Mouse (Mus musculus): ENCODE measurements at regions not wholly inside any gene's neighbourhood (a gene's known extent, or its start where the extent isn't known, plus 50 kb on each side); places are given as distances from the start of the nearest gene placed in this dataset.

DNA sequence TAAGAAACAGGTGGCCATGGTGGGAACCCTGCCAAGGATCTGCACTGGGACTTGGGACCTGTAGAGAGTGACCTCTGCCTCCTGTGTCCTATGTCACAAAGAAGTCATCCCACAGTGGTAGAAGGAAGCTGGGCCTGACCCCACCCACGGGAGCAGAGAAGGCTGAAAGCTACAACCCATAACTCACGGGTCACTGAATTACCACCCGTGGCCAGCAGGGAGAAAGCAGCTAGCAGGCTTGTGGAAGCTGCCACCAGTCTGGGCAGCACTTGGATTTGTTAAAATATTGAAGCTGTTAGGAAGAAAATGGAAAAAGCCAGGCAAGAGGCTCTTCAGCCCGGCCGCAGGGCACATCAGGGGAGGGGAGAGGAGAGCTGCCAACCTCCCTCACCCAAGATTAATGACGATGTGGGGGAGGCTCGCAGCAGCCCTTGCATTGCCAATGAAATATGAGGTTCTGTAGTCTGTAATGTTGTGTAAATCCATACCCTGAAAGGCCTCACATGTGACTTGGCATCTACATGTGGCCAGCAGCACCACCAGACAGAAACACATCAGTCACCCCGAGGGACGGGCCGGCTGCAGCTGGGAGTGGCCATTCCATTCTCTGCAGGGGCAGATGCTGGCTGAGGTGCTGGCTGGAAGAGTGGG, 94.5 kb downstream of the Olfm1 start:
- in situ Hi-C loops (cut with MboI, MseI) = no loop called here

DNA sequence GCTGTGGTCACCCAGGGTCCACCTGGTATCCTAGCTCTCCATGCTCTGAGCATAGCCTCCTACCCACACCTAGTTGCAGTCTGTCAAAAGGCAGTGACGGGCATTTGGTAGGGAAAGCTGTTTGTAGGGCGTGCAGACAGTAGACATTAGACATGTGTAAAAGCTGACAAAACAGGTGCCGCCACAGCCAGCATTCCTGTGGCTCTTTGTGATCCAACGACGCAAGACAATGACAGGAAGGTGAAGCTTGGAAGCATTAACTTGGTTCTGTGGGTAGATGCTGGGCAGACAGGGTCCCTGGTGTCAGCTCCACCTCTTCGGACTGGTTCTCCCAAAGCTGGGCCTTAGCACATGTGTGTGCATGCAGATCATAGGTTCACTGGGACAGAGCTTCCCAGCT, 96.5 kb downstream of the Olfm1 start:
- in situ Hi-C loops (cut with MboI, MseI) = no loop called here

DNA sequence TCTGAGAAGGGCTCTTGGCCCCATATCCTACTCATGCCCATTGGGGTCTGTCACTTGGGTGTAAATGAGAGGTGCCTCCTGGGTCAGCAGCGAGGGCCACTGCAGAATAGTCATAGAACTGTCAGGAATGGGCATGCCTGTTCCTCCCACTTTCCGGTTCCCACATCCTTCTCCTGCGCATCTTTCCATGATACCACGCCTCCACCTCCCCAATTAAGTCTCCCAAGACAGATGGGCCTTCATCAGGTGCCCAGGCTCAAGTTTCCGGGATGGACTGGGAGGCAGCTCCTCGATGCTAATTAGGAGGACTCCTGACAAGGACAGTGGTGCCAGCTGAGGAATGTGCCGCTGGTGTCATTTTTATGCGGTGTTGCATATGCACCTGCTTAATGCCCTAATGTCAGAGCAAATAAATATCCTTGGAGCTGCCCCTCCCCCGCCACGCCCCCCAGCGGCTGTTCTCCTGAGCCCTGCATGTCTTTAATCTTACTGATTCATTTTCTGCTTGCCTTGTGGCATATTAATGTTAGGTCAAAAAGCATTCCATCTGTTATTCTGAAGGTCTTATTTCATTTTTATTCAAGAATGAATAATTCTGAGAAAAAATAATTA, 97.2 kb downstream of the Olfm1 start:
- in situ Hi-C loops (cut with MboI, MseI) = no loop called here

DNA sequence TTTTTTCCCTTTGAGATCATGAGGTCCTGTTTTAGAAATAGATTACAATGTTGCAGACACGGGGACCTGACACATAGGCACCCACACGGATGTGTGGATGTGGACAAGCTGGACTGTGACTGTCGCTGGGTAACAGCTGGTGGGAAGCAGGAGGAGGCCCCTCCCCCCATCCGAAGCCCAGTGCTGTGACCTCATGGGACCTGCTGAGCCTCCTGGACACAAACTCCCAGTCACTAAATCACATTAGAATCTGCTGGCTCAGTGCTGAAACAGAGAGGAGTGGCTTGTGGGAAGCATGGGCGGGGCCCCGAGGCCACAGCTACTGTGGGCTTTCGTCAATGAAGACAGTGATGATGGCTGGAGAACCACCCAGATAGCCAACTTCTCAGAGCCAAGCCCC, 101.7 kb downstream of the Olfm1 start:
- in situ Hi-C loops (cut with MboI, MseI) = no loop called here

DNA sequence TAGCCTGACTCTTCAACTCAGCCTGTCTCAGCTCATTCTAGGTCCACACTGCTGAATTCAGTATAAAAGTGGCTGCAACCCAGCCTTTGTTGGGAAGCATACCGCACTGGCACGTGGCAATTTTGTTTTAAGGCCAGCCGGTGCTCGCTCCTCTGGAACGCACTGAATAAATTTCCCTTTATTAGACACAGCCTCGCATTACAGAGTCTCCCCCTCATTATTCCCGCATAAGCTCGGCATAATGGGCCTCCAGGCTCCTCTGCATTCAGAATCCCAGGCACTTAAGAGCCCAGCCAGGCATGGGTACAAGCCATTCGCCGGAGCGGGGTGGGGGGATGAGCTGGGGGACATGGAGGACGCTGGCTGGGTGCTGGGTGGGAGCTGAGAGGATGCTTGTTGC, 103.4 kb downstream of the Olfm1 start:
- in situ Hi-C loops (cut with MboI, MseI) = no loop called here

DNA sequence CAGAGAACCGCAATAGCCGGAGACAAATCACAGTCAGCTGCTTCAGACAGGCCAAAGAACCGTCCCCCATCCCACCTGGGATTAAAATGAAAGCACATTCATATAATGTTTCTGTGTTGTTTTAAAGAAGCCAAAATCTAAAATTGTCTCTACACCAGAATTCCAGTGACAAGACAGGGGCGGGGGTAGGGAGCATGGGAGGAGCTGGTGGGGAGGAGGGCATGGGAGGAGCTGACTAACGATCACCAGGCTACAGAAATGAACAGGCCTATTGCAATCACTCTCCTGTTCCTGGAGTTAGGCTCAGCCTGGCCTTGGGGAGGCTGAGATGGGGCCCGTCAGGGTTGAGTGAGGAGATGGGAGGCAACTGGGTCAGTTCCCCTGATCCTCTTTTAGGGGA, 105.9 kb downstream of the Olfm1 start:
- in situ Hi-C loops (cut with MboI, MseI) = no loop called here

DNA sequence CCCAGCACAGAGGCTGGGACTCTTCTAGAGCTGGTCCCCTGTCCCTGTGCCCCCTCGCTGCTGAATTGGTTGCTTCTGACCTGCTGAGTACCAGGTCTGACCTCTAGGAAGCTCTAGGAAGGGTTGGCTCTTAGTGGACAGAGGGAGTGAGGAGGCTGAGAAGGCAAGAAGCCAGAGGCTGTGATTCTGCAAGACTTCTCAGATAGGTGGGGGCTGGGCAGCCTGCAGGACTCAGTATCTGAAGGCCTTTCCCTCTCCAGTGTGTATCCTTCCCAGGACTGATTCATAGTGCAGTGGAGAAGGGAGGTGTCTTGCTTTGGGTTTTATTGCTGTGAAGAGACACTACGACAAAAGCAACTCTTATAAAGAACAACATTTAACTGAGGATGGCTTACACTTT, 106.6 kb downstream of the Olfm1 start:
- in situ Hi-C loops (cut with MboI, MseI) = no loop called here

DNA sequence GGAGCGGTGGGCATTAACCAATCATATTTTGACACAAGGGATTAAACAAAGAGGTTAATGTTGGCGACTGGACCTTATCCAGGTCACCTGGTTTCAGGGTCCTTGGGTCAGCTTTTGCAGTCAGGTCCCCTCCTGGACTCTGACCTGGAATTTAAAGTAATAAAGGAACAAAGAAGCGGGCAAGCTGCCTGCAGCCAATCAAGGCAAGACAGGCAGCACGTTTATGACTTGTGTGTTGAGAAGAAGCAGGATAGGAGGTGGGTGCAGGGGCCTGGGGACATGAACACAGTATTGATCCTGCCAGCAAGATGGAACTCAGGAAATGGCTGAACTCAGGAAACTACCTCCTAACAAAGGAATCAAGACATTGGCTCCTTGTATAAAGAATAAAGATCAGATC, 108.5 kb downstream of the Olfm1 start:
- in situ Hi-C loops (cut with MboI, MseI) = loop anchor here in 1 of 2 experiments (5.0 kb wide), 1 partner anchor 99 kb away; no protein-coding TSS in a partner anchor

DNA sequence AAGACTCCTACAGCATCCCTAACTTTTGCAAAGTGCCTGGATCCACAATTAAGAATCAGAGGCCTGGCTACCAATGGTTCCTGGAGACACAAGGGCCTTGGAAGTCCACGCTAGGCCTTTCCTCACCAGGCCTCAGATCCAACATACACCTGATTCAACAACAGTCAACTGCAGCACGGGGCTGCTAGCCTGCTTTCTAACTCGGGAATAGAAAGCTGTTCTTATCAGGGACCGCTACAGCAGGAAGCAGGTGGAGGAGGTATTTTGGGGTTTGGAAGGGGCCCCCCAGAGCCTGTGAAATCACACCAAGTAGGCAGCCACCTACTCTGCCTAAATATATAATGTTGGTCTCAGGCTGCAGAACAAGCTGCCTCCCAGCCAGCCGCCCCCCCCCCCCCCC, 111.1 kb downstream of the Olfm1 start:
- in situ Hi-C loops (cut with MboI, MseI) = loop anchor here in 1 of 2 experiments (5.0 kb wide), 1 partner anchor 102 kb away; no protein-coding TSS in a partner anchor

DNA sequence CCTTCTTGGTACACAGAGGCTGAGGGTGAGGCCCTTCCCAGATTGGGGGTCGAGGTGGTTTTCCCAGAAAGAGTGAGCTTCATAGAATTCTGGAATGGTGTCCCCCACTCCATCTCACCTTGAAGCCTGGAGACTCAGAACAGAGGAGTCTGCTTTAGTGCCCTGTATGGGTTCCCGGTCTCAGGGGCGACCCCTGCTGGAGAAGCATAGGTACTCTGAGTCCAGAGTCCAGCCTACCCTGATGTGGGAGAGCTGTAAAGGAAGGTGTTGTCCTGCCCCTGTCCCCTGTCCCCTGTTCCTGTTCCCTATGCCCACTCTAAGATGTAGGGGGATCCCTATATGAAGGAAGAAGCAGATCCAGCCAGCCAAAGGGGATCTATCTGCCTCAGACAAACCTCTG, 111.9 kb downstream of the Olfm1 start:
- in situ Hi-C loops (cut with MboI, MseI) = loop anchor here (5.0 kb wide), 1 partner anchor 102 kb away; no protein-coding TSS in a partner anchor

DNA sequence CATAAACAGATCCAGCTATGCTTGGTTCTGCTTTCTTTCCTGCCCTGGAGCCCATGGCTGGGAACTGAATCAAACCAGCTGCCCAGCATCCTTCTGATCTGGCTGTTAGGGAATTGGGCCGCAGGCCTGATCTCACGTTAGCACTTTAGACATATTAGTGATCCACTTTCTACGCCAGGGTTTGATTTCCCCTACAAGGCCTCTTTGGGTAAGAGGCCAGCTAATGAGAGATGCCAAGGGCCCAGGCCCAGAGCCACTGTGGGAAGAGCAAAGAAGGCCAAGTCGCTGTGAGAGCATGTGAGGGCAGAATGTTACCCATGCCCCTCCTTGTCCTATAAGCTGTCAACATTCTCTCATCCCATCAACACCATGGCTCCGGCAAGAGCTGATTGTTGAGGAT, 116.3 kb downstream of the Olfm1 start:
- in situ Hi-C loops (cut with MboI, MseI) = loop anchor here in 1 of 2 experiments (5.0 kb wide), 1 partner anchor 107 kb away; no protein-coding TSS in a partner anchor

DNA sequence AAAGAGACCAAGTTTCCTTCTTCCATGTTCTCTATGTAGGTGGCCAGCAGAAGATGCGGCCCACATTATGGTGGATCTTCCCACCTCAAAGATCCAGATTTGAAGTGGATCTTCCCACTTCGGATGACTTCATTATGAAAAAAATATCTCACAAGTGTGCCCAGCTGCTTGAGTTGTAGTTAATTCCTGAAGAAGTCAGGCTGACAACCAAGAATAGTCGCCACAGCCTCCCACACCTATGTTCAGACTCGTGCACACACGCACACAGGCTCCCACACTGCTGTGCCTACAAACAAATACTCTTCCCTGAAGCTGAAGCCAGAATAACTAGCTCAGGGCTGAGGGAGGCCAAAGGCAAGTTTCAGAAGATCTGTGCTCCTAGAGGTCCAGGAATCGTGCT, 119.4 kb downstream of the Olfm1 start:
- in situ Hi-C loops (cut with MboI, MseI) = no loop called here

DNA sequence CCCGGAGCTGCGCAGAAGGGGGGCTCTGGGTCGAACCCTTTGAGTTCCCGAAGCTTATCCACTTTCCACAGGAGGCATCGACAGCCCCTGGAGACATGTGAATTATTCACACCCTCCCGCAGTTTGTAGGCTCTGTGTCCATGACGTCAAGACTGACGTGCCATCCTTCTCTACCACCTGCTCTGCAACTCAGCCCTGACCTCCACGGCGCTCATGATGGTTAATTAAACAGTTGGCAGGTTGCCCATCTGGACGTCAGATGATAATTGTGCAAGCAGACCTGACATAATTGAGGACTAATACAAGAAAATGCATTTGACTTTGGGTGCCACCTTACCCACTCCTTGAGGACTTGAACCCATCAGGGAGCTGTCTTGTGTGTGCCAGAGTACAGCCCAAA, 121.1 kb upstream of the Ppp1r26 start:
- in situ Hi-C loops (cut with MboI, MseI) = no loop called here

DNA sequence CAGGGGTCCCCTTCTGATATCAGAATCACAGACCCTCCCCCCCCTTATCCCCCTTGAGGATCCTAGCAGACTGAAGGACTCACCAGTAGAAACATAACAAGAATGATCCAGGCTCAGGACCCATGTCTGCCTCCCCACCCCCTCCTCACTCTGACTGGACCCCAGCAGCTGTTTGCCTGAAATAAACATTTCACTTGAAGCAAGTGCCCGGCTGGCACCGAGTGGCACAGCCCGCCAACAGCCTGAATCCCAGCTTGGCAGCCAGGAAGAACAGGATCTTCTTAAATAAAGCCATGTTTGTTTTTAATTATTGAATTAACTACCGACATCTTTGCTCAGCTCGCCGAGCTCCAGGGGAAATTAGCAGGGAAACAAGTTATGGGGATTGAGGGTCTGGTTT, 120.5 kb upstream of the Ppp1r26 start:
- in situ Hi-C loops (cut with MboI, MseI) = no loop called here

DNA sequence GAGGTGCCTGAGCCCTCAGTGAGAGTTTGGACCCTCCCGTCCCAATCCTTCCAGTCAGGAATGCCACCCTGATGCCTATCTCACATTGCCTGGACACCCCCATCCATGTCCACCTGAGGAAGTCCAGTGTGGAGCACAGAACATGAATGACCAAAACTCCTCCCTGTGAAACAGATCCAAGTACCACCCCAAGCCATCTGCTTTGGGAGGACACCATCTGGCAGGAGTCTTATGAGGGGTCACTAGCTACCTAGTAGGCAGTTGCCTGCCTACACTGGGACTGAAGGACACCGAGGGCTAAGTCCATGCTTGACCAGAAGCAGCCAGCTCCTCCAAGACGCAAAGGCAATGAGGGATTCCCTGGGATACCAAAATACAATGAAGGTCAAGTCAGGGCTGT, 119.9 kb upstream of the Ppp1r26 start:
- in situ Hi-C loops (cut with MboI, MseI) = no loop called here

DNA sequence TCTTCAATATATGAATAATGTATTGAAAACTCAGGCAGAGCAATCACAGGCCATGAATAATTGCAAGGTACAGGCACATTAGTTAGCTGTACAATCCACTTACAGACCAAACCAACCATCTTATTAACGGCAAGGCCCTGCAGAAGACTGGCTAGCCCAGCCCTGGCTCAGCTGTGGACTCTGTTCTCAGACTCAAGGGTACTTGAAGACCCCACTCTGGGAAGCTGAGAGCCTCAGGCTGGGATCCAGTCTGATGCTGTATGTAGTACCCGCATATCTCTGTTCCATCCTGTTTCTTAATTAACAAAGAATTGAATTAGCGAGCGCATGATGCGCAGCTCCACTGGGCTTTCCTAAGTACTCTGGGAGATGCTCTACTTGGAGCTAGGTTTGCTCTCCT, 117.5 kb upstream of the Ppp1r26 start:
- in situ Hi-C loops (cut with MboI, MseI) = no loop called here

DNA sequence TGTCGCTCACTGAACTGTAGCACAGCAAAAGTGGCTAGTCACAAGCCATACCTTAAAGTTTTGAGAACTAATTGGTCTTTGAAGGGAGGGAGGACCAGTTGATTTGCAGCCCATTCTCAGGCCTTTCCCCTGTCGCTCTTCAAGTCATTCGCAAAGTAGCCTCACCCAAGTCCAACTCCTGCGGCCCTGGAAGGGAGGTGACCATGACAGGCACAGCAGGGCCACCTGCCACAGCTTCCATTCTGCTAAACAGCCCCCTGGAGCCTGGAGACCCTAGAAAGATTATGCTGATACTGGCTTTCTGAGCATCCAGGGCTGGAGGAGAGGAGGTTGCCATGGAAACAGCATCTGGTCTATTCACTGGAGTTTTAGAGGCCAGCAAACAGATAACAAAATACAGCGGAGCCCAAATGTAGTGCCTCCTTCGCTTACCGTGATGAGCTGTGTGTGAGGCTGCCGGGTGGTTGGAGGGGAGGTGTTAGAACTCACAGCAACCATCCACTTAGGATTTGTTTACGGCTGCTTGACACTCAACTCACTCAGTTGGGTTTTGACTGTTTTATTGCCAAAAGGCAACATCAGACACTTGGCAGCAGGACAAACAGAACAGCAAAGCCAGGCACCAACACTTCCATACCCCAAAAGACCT, 111.3 kb upstream of the Ppp1r26 start:
- in situ Hi-C loops (cut with MboI, MseI) = no loop called here

DNA sequence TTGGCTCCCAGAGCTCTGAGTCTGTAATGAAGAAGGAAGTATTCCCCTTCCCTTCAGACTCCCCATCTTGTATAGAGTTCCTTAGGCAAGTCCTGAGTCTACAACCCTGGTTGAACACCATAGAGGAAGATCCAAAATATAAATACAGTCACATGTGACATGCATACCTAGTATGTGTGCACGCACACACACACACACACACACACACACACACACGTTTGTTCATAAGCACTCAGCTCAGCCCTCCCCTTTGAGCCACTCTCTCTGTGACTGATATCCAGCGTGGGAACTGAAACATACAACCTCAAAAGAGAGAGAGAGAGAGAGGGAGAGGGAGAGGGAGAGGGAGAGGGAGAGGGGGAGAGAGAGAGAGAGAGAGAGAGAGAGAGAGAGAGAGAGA, 110.8 kb upstream of the Ppp1r26 start:
- in situ Hi-C loops (cut with MboI, MseI) = no loop called here

DNA sequence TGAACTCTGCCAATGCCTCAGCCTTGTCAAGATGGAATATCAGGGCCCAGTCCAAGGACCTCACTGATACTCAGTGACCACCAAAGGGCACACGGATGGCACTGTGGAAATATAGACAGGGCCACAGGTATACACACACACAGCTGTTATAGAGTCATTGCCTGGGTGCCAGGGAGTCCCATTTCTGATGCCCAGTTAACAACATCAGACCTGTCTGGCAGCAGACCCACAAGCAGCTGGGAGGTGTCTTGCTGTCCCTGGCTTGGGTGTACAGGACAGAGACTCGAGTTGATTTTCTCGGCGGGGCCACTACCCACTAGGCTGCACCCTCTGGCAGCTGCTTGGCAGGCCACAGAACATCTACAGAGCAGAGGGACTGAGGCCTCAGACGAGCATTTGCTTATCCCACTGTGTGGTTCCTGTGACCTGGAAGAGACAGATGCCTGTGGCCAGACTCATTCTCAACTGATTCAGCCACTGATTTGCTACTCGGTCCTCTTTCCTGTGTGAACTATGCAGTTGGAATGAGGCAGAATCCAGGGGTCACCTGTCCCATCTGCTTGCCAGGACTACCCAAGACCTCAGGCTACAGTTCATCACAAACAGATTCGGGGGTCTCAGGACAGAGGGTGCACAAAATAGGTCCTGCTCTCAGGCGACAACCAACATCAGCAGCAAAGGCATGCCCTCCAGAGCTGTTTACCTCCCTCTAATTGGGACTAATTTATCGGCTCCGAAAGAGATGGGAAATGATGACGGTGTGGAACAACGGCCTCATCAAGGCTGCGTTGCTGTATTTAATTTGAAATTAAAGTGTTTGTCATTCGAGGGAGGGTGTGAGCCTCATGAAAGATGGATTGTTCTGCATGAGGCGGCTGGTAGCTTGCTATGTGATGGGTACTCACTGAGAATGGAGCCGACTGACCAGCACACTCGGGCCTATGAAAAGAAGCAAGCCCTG, 110.0 kb upstream of the Ppp1r26 start:
- in situ Hi-C loops (cut with MboI, MseI) = no loop called here

DNA sequence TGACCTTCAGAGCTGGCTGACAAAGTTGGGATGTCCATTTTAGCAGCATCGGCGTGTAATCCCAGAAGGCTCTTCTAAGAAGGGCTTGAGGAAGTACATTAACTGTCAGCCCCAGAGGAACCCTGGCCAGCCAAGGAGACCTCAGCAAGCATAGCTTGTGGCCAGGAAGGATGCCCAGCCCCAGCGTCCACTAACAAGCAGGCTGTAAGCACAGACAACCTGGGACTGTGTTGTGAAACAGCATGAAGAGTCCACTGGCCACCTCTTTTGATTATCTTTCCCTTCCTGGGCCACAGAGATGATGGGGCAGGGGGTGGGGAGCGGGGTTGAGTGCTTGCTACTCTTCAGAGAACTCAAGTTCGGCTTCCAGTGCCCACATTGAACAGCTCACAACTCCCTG, 109.0 kb upstream of the Ppp1r26 start:
- in situ Hi-C loops (cut with MboI, MseI) = no loop called here

DNA sequence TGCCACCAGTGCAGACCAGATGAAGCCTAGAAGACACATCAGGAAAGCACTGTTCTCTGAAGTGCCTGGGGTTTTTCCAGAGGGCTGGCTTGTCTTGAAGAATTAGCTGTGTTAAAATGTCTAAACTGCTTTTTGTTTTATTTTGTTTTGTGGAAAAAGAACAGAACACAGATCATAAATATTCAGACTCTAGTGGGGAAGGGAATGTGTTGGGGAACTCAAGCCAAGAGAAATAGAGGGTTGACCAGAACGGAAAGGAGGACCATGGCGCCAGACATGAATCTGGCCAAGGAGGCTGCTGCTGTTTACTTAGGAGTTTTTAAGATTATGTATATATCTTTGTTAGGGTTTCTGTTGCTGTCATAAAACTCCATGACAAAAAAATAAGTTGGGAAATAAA, 105.3 kb upstream of the Ppp1r26 start:
- in situ Hi-C loops (cut with MboI, MseI) = no loop called here

DNA sequence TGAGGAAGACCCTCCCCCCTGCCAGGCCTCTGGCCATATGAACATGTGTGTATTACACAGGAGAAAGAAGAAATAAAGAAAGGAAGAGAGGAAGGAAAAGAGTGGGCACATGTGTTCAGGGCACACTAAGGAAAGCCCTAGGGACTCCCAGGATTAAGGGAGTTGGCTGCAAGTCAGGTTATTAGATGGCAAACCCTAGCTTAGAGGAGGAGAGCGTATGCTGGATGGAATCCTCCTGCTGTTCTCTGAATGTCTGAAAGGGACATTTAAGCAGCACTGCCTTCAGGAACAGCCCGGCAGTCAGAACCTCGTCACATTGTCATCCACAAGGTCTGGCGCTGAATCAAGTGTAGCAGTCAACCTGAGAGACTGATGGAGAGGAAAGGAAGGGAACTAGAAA, 98.1 kb upstream of the Ppp1r26 start:
- in situ Hi-C loops (cut with MboI, MseI) = no loop called here

All from T-helper 17 cell (primary cell).